Mouse (Mus musculus) ES-E14 (cell line): ENCODE measurements around the gene Ebf4.

Experiments
- CHD2 ChIP-seq: IDR thresholded peaks from 2 replicates; pipeline ENCODE4 v1.6.1; 2014; ENCODE audit warnings: mild to moderate bottlenecking, low read depth, low read length, inconsistent platforms
- ZC3H11A ChIP-seq: IDR thresholded peaks from 2 replicates; pipeline ENCODE4 v1.6.1; 2012; ENCODE audit warnings: low read depth, mild to moderate bottlenecking, inconsistent platforms, low read length, borderline replicate concordance
- ZNF384 ChIP-seq: IDR thresholded peaks from 2 replicates; pipeline ENCODE4 v1.6.1; 2012; ENCODE audit warnings: low read depth, low read length, inconsistent platforms

DNA sequence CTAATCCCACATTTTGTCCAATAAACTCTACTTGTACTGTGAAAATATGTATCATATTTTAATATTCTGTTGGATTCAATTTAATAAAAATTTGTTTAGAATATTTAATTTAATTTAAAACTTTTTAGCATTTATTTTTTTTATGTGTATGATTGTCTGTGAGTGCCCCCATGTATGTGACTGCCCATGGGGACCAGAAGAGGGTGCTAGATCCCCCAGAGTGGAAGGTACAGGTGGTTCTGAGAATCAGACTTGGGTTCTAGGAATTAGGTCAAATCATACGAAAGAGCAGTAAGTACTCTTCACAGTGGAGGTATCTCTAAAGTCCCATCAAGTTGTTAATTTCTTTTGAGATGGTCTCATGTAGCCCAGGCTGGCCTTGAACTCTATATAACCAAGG is 32.1 kb downstream of the Ebf4 start:
- TF ChIP-seq ZC3H11A, result no peak
- TF ChIP-seq CHD2, result no peak
- TF ChIP-seq ZNF384, result no peak
